Comparison of ENCODE assay signal across 8 mouse cellular contexts in genomic region chr9:122350396-122351130, GRCm38 (mm10). TPM values are rescaled to one million over a fixed set of nuclear protein-coding genes. Genes with fewer than 3 reads are reported as not detected.
DNase-seq lines count a peak whose midpoint lies in the region; ATAC-seq and TF ChIP-seq lines count a peak whose summit lies in the region.

No protein-coding gene starts in this region.

- no peaks in the 10 kb centered on the region for H3K36me3 ChIP-seq in liver, adult 2 months (ENCODE audit: control insufficient read depth, insufficient read depth, low read length)
- no peaks in the 10 kb centered on the region for H3K36me3 ChIP-seq in heart, embryonic 14.5 days (ENCODE audit: control insufficient read depth, insufficient read depth, low read length)
- no peaks in the 10 kb centered on the region for H3K36me3 ChIP-seq in liver, postnatal 0 days (replicated peaks; ENCODE audit: insufficient read depth, low read length)
- H3K36me3 ChIP-seq in stomach, embryonic 16.5 days (ENCODE audit: control insufficient read depth, insufficient read depth, low read length): no peaks in the 10 kb centered on the region

- H3K9ac ChIP-seq in liver, adult 2 months (ENCODE audit: low read depth, low read length): no peak overlapping the region; the same call in 1 of the 2 replicates
- H3K9ac ChIP-seq in heart, embryonic 14.5 days (ENCODE audit: low read length): peak overlapping the region; percentile 92
- H3K9ac ChIP-seq in liver, postnatal 0 days (replicated peaks): peak overlapping the region; percentile 90
- peak overlapping the region; percentile 95; the same call in 1 of the 2 replicates for H3K9ac ChIP-seq in stomach, embryonic 16.5 days (ENCODE audit: low read length)

- H3K4me1 ChIP-seq in liver, adult 2 months (ENCODE audit: control insufficient read depth, insufficient read depth, low read length): peaks cover 18% of the 10 kb centered on the region; the same call in 1 of the 2 replicates
- H3K4me1 ChIP-seq in heart, embryonic 14.5 days (ENCODE audit: control insufficient read depth in 2 of 2, insufficient read depth in 2 of 2, low read length in 2 of 2): peaks cover 6 to 11% of the 10 kb centered on the region in 2 experiments; a peak in 3 of 4 replicates
- H3K4me1 ChIP-seq in liver, postnatal 0 days (ENCODE audit: insufficient read depth): peaks cover 57% of the 10 kb centered on the region
- H3K4me1 ChIP-seq in stomach, embryonic 16.5 days (ENCODE audit: control insufficient read depth, insufficient read depth, low read length): peaks cover 6% of the 10 kb centered on the region

- TF ChIP-seq POLR2A in liver, adult 2 months (IDR thresholded peaks at IDR 0.05; ENCODE audit: extremely low read depth, insufficient read depth, low read length): no peak

- no peaks in the 10 kb centered on the region for H3K9me3 ChIP-seq in heart, embryonic 14.5 days (ENCODE audit: control insufficient read depth, low read length)
- no peaks in the 10 kb centered on the region for H3K9me3 ChIP-seq in liver, postnatal 0 days (ENCODE audit: low read length)
- no peaks in the 10 kb centered on the region for H3K9me3 ChIP-seq in stomach, embryonic 16.5 days (replicated peaks; ENCODE audit: control insufficient read depth, low read length)

- peak overlapping the region; percentile 76 for H3K4me2 ChIP-seq in heart, embryonic 14.5 days (ENCODE audit: low read length)
- peak overlapping the region; percentile 95 for H3K4me2 ChIP-seq in liver, postnatal 0 days (ENCODE audit: low read depth, low read length)
- peak overlapping the region; percentile 78 for H3K4me2 ChIP-seq in stomach, embryonic 16.5 days (ENCODE audit: low read depth, low read length)

- ATAC-seq in heart, embryonic 14.5 days (ENCODE audit: insufficient number of reproducible peaks, insufficient read depth, low FRiP score, low read depth): no peak
- no peak for ATAC-seq in liver, postnatal 0 days
- no peak for ATAC-seq in stomach, embryonic 16.5 days (ENCODE audit: insufficient read depth, low FRiP score)

- H3K27ac ChIP-seq in liver, adult 2 months (replicated peaks; ENCODE audit: insufficient read depth, low read depth, low read length): peak overlapping the region; percentile 70
- peak overlapping the region; percentile 54 to 73; a peak in 2 of 4 replicates for H3K27ac ChIP-seq in heart, embryonic 14.5 days (replicated peaks in 1 of 2; ENCODE audit: control insufficient read depth in 1 of 2, insufficient read depth in 1 of 2, low read depth in 2 of 2, low read length in 2 of 2)
- H3K27ac ChIP-seq in liver, postnatal 0 days (ENCODE audit: low read depth): peak overlapping the region; percentile 94
- peak overlapping the region; percentile 62 for H3K27ac ChIP-seq in stomach, embryonic 16.5 days (ENCODE audit: low read length)

- WGBS in liver, adult 2 months: 26% methylated on average over 7 of the region's 7 CpGs
- WGBS in heart, embryonic 14.5 days: 57% methylated on average over 7 of the region's 7 CpGs
- 50% methylated on average over 7 of the region's 7 CpGs for WGBS in liver, postnatal 0 days (ENCODE audit: insufficient replicate concordance)
- 69% methylated on average over 7 of the region's 7 CpGs for WGBS in stomach, embryonic 16.5 days

- TF ChIP-seq CTCF in liver, adult 2 months (IDR thresholded peaks at IDR 0.05; ENCODE audit: low read depth, low read length): no peak
- no peak for TF ChIP-seq CTCF in liver, postnatal 0 days (IDR thresholded peaks at IDR 0.05; ENCODE audit: low read depth)

- H3K79me2 ChIP-seq in liver, adult 2 months (ENCODE audit: control insufficient read depth, insufficient read depth, low read length): peaks cover 13% of the 10 kb centered on the region; the same call in 1 of the 2 replicates

- no peak overlapping the region for H3K4me3 ChIP-seq in liver, adult 2 months (ENCODE audit: insufficient read depth, low read depth, low read length)
- peak overlapping the region; percentile 73 to 82; a peak in 2 of 4 replicates for H3K4me3 ChIP-seq in heart, embryonic 14.5 days (ENCODE audit: control insufficient read depth in 1 of 2, insufficient read depth in 1 of 2, low read depth in 1 of 2, low read length in 2 of 2)
- H3K4me3 ChIP-seq in liver, postnatal 0 days (ENCODE audit: low read depth, low read length): peak overlapping the region; percentile 90
- H3K4me3 ChIP-seq in stomach, embryonic 16.5 days (replicated peaks; ENCODE audit: low read length): peak overlapping the region; percentile 82

- peak; percentile 89 for DNase-seq in liver, adult 2 months (ENCODE audit: extremely low read depth, low read depth, low spot score)
- no peak for DNase-seq in liver
- no peak for DNase-seq in liver, postnatal 0 days
- DNase-seq in adrenal gland, adult 18-20 months (ENCODE audit: low spot score in 2 of 2): no peak
- no peak for DNase-seq in layer of hippocampus, postnatal 25 days (ENCODE audit: extremely low spot score in 1 of 2, low spot score in 1 of 2)
- DNase-seq in right cerebral cortex, postnatal 14 days: no peak

- TF ChIP-seq EP300 in liver, postnatal 0 days (IDR thresholded peaks at IDR 0.05; ENCODE audit: low read depth): no peak

- H3K27me3 ChIP-seq in liver, adult 2 months (ENCODE audit: control insufficient read depth, insufficient read depth, low read length): no peaks in the 10 kb centered on the region
- H3K27me3 ChIP-seq in heart, embryonic 14.5 days (ENCODE audit: control insufficient read depth, insufficient read depth, low read length): no peaks in the 10 kb centered on the region
- no peaks in the 10 kb centered on the region for H3K27me3 ChIP-seq in liver, postnatal 0 days (ENCODE audit: insufficient read depth, low read length)
- H3K27me3 ChIP-seq in stomach, embryonic 16.5 days (ENCODE audit: control insufficient read depth, insufficient read depth, low read length): no peaks in the 10 kb centered on the region

RNA-seq across cellular contexts. Expression of gene Abhd5, which starts 0.8 kb away (rescaled TPM):
- 19.5 and 20.3 TPM in 2 replicates for total RNA-seq in liver, adult 2 months (2014; rRNA removed)
- 15.9 and 17.3 TPM in 2 replicates for polyA plus RNA-seq in liver, adult 2 months (2012; rRNA removed)
- 21.6 and 23.8 TPM in 2 replicates for polyA plus RNA-seq in heart, embryonic 14.5 days (2014; fragmentation: Nextera tagmentation; extraction: Ambion mirVana)
- polyA plus RNA-seq in liver, postnatal 0 days (2015; fragmentation: Nextera tagmentation; extraction: Ambion mirVana): 22.3 and 25.4 TPM in 2 replicates
- polyA plus RNA-seq in stomach, embryonic 16.5 days (2015; fragmentation: Nextera tagmentation; extraction: Ambion mirVana): 27.8 and 31.8 TPM in 2 replicates
- 10 to 100 TPM; 91.2 to 99.4 TPM for total RNA-seq in adrenal gland, adult 18-20 months (2021)
- 10 to 100 TPM; 20.3 to 22.6 TPM for total RNA-seq in layer of hippocampus, postnatal 25 days (2021)

RNA-seq across cellular contexts. Expression of gene Ano10, which starts 56.3 kb away (rescaled TPM):
- total RNA-seq in liver, adult 2 months (2014; rRNA removed): 12.2 and 13.0 TPM in 2 replicates
- 12.5 and 13.5 TPM in 2 replicates for polyA plus RNA-seq in liver, adult 2 months (2012; rRNA removed)
- 37.3 and 37.6 TPM in 2 replicates for polyA plus RNA-seq in heart, embryonic 14.5 days (2014; fragmentation: Nextera tagmentation; extraction: Ambion mirVana)
- 13.7 and 14.2 TPM in 2 replicates for polyA plus RNA-seq in liver, postnatal 0 days (2015; fragmentation: Nextera tagmentation; extraction: Ambion mirVana)
- polyA plus RNA-seq in stomach, embryonic 16.5 days (2015; fragmentation: Nextera tagmentation; extraction: Ambion mirVana): 38.6 and 45.0 TPM in 2 replicates
- total RNA-seq in adrenal gland, adult 18-20 months (2021): 10 to 100 TPM; 59.0 to 93.2 TPM
- total RNA-seq in layer of hippocampus, postnatal 25 days (2021): 10 to 100 TPM; 22.1 to 24.9 TPM
